Mouse (Mus musculus): ENCODE measurements around the gene St6galnac3.

DNA sequence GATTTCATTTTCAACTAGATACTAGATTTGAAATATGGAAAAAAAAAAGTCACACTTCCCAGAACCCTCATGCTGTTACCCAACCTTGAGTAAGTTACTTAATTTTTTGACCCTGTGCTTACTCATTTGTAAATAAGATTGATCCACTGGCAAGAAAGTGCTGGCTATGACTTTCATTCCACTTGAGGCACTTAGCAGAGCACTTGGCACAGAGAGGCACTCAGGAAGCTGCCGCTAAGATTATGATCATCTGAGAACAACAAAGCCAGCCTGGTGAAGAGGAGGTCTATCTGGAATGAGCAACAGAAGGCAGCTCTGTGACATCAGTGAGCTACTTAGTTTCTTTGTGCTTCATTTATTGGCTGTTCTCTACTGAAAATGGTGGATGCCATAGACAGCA, 232.0 kb downstream of the St6galnac3 start:
- TF ChIP-seq CTCF (IDR thresholded peaks at IDR 0.05; ENCODE audit: insufficient read depth, low read length) (no peak), POLR2A (IDR thresholded peaks at IDR 0.05; ENCODE audit: borderline replicate concordance, extremely low read depth, low read depth, low read length) (no peak)

Measured in lung, adult 2 months (tissue).